Mouse (Mus musculus): ENCODE measurements around the gene Kansl1l. TPM values are rescaled to one million over a fixed set of nuclear protein-coding genes. Genes with fewer than 3 reads are reported as not detected.

Kansl1l gene
- 10 to 100 TPM; 17.2 to 19.5 TPM for total RNA-seq (2021)
- long read RNA-seq, experiment 1, full-length matches to known transcripts, result 1 of 7 reads
- long read RNA-seq, experiment 1, partial matches to known transcripts, result 0 of 7 reads
- long read RNA-seq, experiment 1, other reads (novel, unspliced or antisense), result 6 of 7 reads
- long read RNA-seq, experiment 2, partial matches to known transcripts, result 0 of 5 reads
- long read RNA-seq, experiment 2, other reads (novel, unspliced or antisense), result 5 of 5 reads

GRCm38 (mm10) chr1:66817453-66817839, at the start of gene Kansl1l:
Gene Kansl1l (minus strand): TSS chr1:66817562.
- DNase-seq (ENCODE audit: extremely low spot score in 1 of 2, low spot score in 2 of 2), result peak; percentile 94 to 95
- peak within 1 kb of the TSS; percentile 97 for H3K27ac ChIP-seq
- H3K4me3 ChIP-seq, result peak within 1 kb of the TSS; percentile 83
- no peak for TF ChIP-seq CTCF (IDR thresholded peaks at IDR 0.05)
- intact Hi-C loops (cut with DNase I), result loop anchor here (1.0 to 10.0 kb wide), 5 partner anchors 45 to 1283 kb away; partner anchors contain the start of genes Acadl, Lancl1, Map2 and Rpe

GRCm38 (mm10) chr1:66865633-66866032, 48.3 kb upstream of the Kansl1l start:
- H3K4me3 ChIP-seq, result no peak overlapping the region
- H3K27ac ChIP-seq, result no peak overlapping the region
- DNase-seq (ENCODE audit: extremely low spot score in 1 of 2, low spot score in 2 of 2), result no peak
- no peak for TF ChIP-seq CTCF (IDR thresholded peaks at IDR 0.05)
- intact Hi-C loops (cut with DNase I), result no loop called here

- intact Hi-C loops (cut with DNase I), result loop anchor here (2.0 kb wide), 1 partner anchor 47 kb away; the partner anchor contains the start of gene Kansl1l
- peak overlapping the region; percentile 77 for H3K4me3 ChIP-seq
- TF ChIP-seq CTCF (IDR thresholded peaks at IDR 0.05), result no peak
- DNase-seq (ENCODE audit: extremely low spot score in 1 of 2, low spot score in 2 of 2), result no peak
- H3K27ac ChIP-seq, result no peak overlapping the region
Observed at GRCm38 (mm10) chr1:66863741-66864495, 46.6 kb upstream of the Kansl1l start.

- Histone ChIP-seq H3K27ac (peak within 1 kb of the TSS; percentile 84), H3K4me3 (peak within 1 kb of the TSS; percentile 77)
- no peak for TF ChIP-seq CTCF (IDR thresholded peaks at IDR 0.05)
- intact Hi-C loops (cut with DNase I), result loop anchor here (2.0 kb wide), 1 partner anchor 46 kb away; the partner anchor contains the start of gene Kansl1l
- DNase-seq (ENCODE audit: extremely low spot score in 1 of 2, low spot score in 2 of 2), result peak; percentile 58 to 64
Observed at GRCm38 (mm10) chr1:66862712-66863511, 45.5 kb upstream of the Kansl1l start, which contains the start of gene Acadl. Gene Acadl (minus strand): TSS chr1:66863277.

- DNase-seq (ENCODE audit: extremely low spot score in 1 of 2, low spot score in 2 of 2), result no peak
- H3K27ac ChIP-seq, result peak overlapping the region; percentile 84; the same call in 1 of the 2 replicates
- no peak for TF ChIP-seq CTCF (IDR thresholded peaks at IDR 0.05)
- intact Hi-C loops (cut with DNase I), result loop anchor here (2.0 kb wide), 1 partner anchor 45 kb away; the partner anchor contains the start of gene Kansl1l
- peak overlapping the region; percentile 77 for H3K4me3 ChIP-seq
Observed at GRCm38 (mm10) chr1:66861764-66862672, 44.7 kb upstream of the Kansl1l start.

- no peak overlapping the region for H3K27ac ChIP-seq
- H3K4me3 ChIP-seq, result no peak overlapping the region
- intact Hi-C loops (cut with DNase I), result no loop called here
- DNase-seq (ENCODE audit: extremely low spot score in 1 of 2, low spot score in 2 of 2), result no peak
- peak; percentile 50 for TF ChIP-seq CTCF (IDR thresholded peaks at IDR 0.05)
Observed at GRCm38 (mm10) chr1:66847506-66847905, 30.1 kb upstream of the Kansl1l start.

GRCm38 (mm10) chr1:66845690-66846318, 28.4 kb upstream of the Kansl1l start:
- TF ChIP-seq CTCF (IDR thresholded peaks at IDR 0.05), result no peak
- DNase-seq (ENCODE audit: extremely low spot score in 1 of 2, low spot score in 2 of 2), result no peak
- intact Hi-C loops (cut with DNase I), result no loop called here

GRCm38 (mm10) chr1:66841938-66842337, 24.6 kb upstream of the Kansl1l start:
- Histone ChIP-seq H3K27ac (no peak overlapping the region), H3K4me3 (no peak overlapping the region)
- intact Hi-C loops (cut with DNase I), result no loop called here
- no peak for TF ChIP-seq CTCF (IDR thresholded peaks at IDR 0.05)
- DNase-seq (ENCODE audit: extremely low spot score in 1 of 2, low spot score in 2 of 2), result no peak

More at GRCm38 (mm10) chr1:66845690-66846318, 28.4 kb upstream of the Kansl1l start:
- Histone ChIP-seq H3K4me3 (no peak overlapping the region), H3K27ac (no peak overlapping the region)

GRCm38 (mm10) chr1:66841510-66841909, 24.1 kb upstream of the Kansl1l start:
- H3K4me3 ChIP-seq, result no peak overlapping the region
- intact Hi-C loops (cut with DNase I), result no loop called here
- TF ChIP-seq CTCF (IDR thresholded peaks at IDR 0.05), result no peak
- no peak overlapping the region for H3K27ac ChIP-seq
- no peak for DNase-seq (ENCODE audit: extremely low spot score in 1 of 2, low spot score in 2 of 2)

- intact Hi-C loops (cut with DNase I), result loop anchor here (2.0 to 5.0 kb wide), 3 partner anchors 83 to 161 kb away; partner anchors contain the start of gene Rpe
- no peak overlapping the region for H3K4me3 ChIP-seq
- DNase-seq (ENCODE audit: extremely low spot score in 1 of 2, low spot score in 2 of 2), result no peak
- H3K27ac ChIP-seq, result no peak overlapping the region
- no peak for TF ChIP-seq CTCF (IDR thresholded peaks at IDR 0.05)
Observed at GRCm38 (mm10) chr1:66839755-66840438, 22.5 kb upstream of the Kansl1l start.
